Mouse (Mus musculus) embryonic fibroblast, embryonic 13.5 days (primary cell): Measurements from ENCODE around the gene Ap1g1.

Experiments used
- CTCF ChIP-seq: IDR thresholded peaks from 2 replicates; pipeline ENCODE4 v1.5.1; 2011; ENCODE audit warnings: mild to moderate bottlenecking, control low read depth, low read length, moderate library complexity, borderline replicate concordance; ENCODE audit not compliant: insufficient read depth
- POLR2A ChIP-seq: IDR thresholded peaks from 2 replicates; pipeline ENCODE4 v1.6.1; 2011; ENCODE audit warnings: low read depth, mild to moderate bottlenecking, control low read depth, low read length, moderate library complexity

GRCm38 (mm10) chr8:109764031-109764430 lies 14.3 kb upstream of the Ap1g1 start:
- TF ChIP-seq CTCF, result no peak
- no peak for TF ChIP-seq POLR2A
